Mouse (Mus musculus) limb, embryonic 12.5 days (tissue): ENCODE results near the gene Smagp. TPM values are rescaled to one million over a fixed set of nuclear protein-coding genes. Genes with fewer than 3 reads are reported as not detected.

Experiments used
- ATAC-seq: fragments of 200-750 bp; cut with Nextera tagmentation; 2 replicates; pipeline ENCODE4 v1.8.0; 2017; ENCODE audit warnings: low read depth, moderate TSS enrichment; ENCODE audit not compliant: insufficient number of reproducible peaks, insufficient read depth, low FRiP score, low TSS enrichment
- H3K27ac ChIP-seq: fragments of 300-500 bp; sonication (generic); 2 replicates; pipeline ENCODE4 v1.5.1; 2016; ENCODE audit warnings: mild to moderate bottlenecking, moderate library complexity
- H3K27me3 ChIP-seq: fragments of 300-500 bp; sonication (generic); 2 replicates; pipeline ENCODE4 v1.6.1; 2016; ENCODE audit warnings: mild to moderate bottlenecking, moderate library complexity
- H3K36me3 ChIP-seq: fragments of 300-500 bp; sonication (generic); 2 replicates; pipeline ENCODE4 v1.6.1; 2016; ENCODE audit warnings: mild to moderate bottlenecking, moderate library complexity
- H3K4me1 ChIP-seq: fragments of 300-500 bp; sonication (generic); replicated peaks from 2 replicates; pipeline ENCODE4 v1.6.1; 2016
- H3K4me2 ChIP-seq: fragments of 300-500 bp; sonication (generic); 2 replicates; pipeline ENCODE4 v1.6.1; 2016; ENCODE audit warnings: mild to moderate bottlenecking, moderate library complexity
- H3K4me3 ChIP-seq: fragments of 300-500 bp; sonication (generic); replicated peaks from 2 replicates; pipeline ENCODE4 v1.5.1; 2016; ENCODE audit warnings: mild to moderate bottlenecking
- H3K9ac ChIP-seq: fragments of 300-500 bp; sonication (generic); replicated peaks from 2 replicates; pipeline ENCODE4 v1.6.1; 2016; ENCODE audit warnings: mild to moderate bottlenecking, moderate library complexity
- H3K9me3 ChIP-seq: fragments of 300-500 bp; sonication (generic); 2 replicates; pipeline ENCODE4 v1.6.1; 2016; ENCODE audit warnings: mild to moderate bottlenecking, moderate library complexity
- WGBS: fragments of 180-500 bp; shearing (Covaris S2); methylation state at CpG from one replicate; pipeline ENCODE4 v1.1.7; 2016; 5-methylcytosine and 5-hydroxymethylcytosine counted together
- polyA plus RNA-seq: library from polyadenylated mRNA; unstranded; fragments of >200 nt; fragmentation: Nextera tagmentation; extraction: Ambion mirVana; gene quantifications from 2 replicates; pipeline ENCODE4 v1.2.1, GENCODE M21; 2016

Gene Smagp
- polyA plus RNA-seq, 1 experiment from 2014 or later = 4.4 TPM

- Histone ChIP-seq H3K36me3 (no peaks in the 10 kb centered on the region), H3K27me3 (peaks cover 54% of the 10 kb centered on the region), H3K9ac (no peak overlapping the region), H3K9me3 (no peaks in the 10 kb centered on the region), H3K27ac (no peak overlapping the region), H3K4me2 (no peak overlapping the region), H3K4me3 (no peak overlapping the region), H3K4me1 (peaks cover 24% of the 10 kb centered on the region)
- no peak for ATAC-seq
- 73% methylated on average over 16 of the region's 16 CpGs for WGBS
Observed at GRCm38 (mm10) chr15:100639972-100640750, 3.4 kb upstream of the Smagp start.

- no peak overlapping the region for H3K9ac ChIP-seq
- no peak for ATAC-seq
- H3K27me3 ChIP-seq = peaks cover 76% of the 10 kb centered on the region
Observed at GRCm38 (mm10) chr15:100637661-100638060, 921 bp upstream of the Smagp start.

GRCm38 (mm10) chr15:100635851-100636645, 692 bp downstream of the Smagp start:
- ATAC-seq = no peak
- 2% methylated on average over 38 of the region's 38 CpGs for WGBS
- Histone ChIP-seq H3K4me1 (peaks cover 25% of the 10 kb centered on the region), H3K27me3 (peaks cover 78% of the 10 kb centered on the region), H3K4me2 (peak overlapping the region; percentile 97), H3K36me3 (no peaks in the 10 kb centered on the region), H3K9ac (peak overlapping the region; percentile 56), H3K9me3 (no peaks in the 10 kb centered on the region), H3K4me3 (peak overlapping the region; percentile 57), H3K27ac (no peak overlapping the region)

More at GRCm38 (mm10) chr15:100637661-100638060, 921 bp upstream of the Smagp start:
- peaks cover 26% of the 10 kb centered on the region for H3K4me1 ChIP-seq
- H3K36me3 ChIP-seq = no peaks in the 10 kb centered on the region
- WGBS = 22% methylated on average over 6 of the region's 6 CpGs
- no peaks in the 10 kb centered on the region for H3K9me3 ChIP-seq
- H3K4me2 ChIP-seq = peak overlapping the region; percentile 97; the same call in 1 of the 2 replicates
- H3K4me3 ChIP-seq = 0 out of 2 replicates have a peak overlapping the region, but pooled peaks have one; percentile 57
- H3K27ac ChIP-seq = no peak overlapping the region

- 7% methylated on average over 9 of the region's 9 CpGs for WGBS
- H3K27me3 ChIP-seq = peaks cover 72% of the 10 kb centered on the region
Observed at GRCm38 (mm10) chr15:100635239-100635638, 1.5 kb downstream of the Smagp start.

GRCm38 (mm10) chr15:100633341-100633740, 3.4 kb downstream of the Smagp start:
- Histone ChIP-seq H3K4me1 (peaks cover 25% of the 10 kb centered on the region), H3K9ac (no peak overlapping the region), H3K27ac (no peak overlapping the region), H3K4me2 (no peak overlapping the region), H3K36me3 (no peaks in the 10 kb centered on the region), H3K27me3 (peaks cover 60% of the 10 kb centered on the region), H3K9me3 (no peaks in the 10 kb centered on the region), H3K4me3 (no peak overlapping the region)
- ATAC-seq = no peak
- 83% methylated on average over 10 of the region's 10 CpGs for WGBS

More at GRCm38 (mm10) chr15:100635239-100635638, 1.5 kb downstream of the Smagp start:
- ATAC-seq = no peak
- no peak overlapping the region for H3K27ac ChIP-seq
- H3K36me3 ChIP-seq = no peaks in the 10 kb centered on the region
- no peak overlapping the region; the same call in 1 of the 2 replicates for H3K4me2 ChIP-seq
- no peak overlapping the region for H3K9ac ChIP-seq
- peaks cover 22% of the 10 kb centered on the region for H3K4me1 ChIP-seq
- H3K4me3 ChIP-seq = no peak overlapping the region
- no peaks in the 10 kb centered on the region for H3K9me3 ChIP-seq

- peaks cover 32% of the 10 kb centered on the region for H3K4me1 ChIP-seq
- no peak overlapping the region for H3K4me3 ChIP-seq
- no peak overlapping the region for H3K27ac ChIP-seq
- H3K27me3 ChIP-seq = peaks cover 49% of the 10 kb centered on the region
- ATAC-seq = no peak
- no peak overlapping the region for H3K9ac ChIP-seq
- H3K36me3 ChIP-seq = no peaks in the 10 kb centered on the region
- WGBS = 91% methylated on average over 5 of the region's 5 CpGs
- H3K9me3 ChIP-seq = no peaks in the 10 kb centered on the region
- H3K4me2 ChIP-seq = no peak overlapping the region
Observed at GRCm38 (mm10) chr15:100632323-100632722, 4.4 kb downstream of the Smagp start.

- 78% methylated on average over 12 of the region's 12 CpGs for WGBS
- H3K4me2 ChIP-seq = no peak overlapping the region
- no peak overlapping the region for H3K27ac ChIP-seq
- no peaks in the 10 kb centered on the region for H3K36me3 ChIP-seq
- H3K9ac ChIP-seq = no peak overlapping the region
- peaks cover 25% of the 10 kb centered on the region for H3K4me1 ChIP-seq
- H3K27me3 ChIP-seq = peaks cover 42% of the 10 kb centered on the region
- H3K9me3 ChIP-seq = no peaks in the 10 kb centered on the region
- no peak for ATAC-seq
- H3K4me3 ChIP-seq = no peak overlapping the region
Observed at GRCm38 (mm10) chr15:100631454-100632170, 5.1 kb downstream of the Smagp start.

GRCm38 (mm10) chr15:100630126-100630525, 6.6 kb downstream of the Smagp start:
- H3K9ac ChIP-seq = no peak overlapping the region
- H3K27ac ChIP-seq = no peak overlapping the region
- no peak overlapping the region for H3K4me3 ChIP-seq
- no peak overlapping the region for H3K4me2 ChIP-seq
- H3K27me3 ChIP-seq = peaks cover 28% of the 10 kb centered on the region
- ATAC-seq = no peak
- H3K9me3 ChIP-seq = no peaks in the 10 kb centered on the region
- no peaks in the 10 kb centered on the region for H3K36me3 ChIP-seq
- WGBS = 65% methylated on average over 3 of the region's 3 CpGs
- H3K4me1 ChIP-seq = peaks cover 13% of the 10 kb centered on the region

- Histone ChIP-seq H3K4me1 (peaks cover 12% of the 10 kb centered on the region), H3K4me3 (no peak overlapping the region), H3K9ac (no peak overlapping the region), H3K4me2 (no peak overlapping the region), H3K27ac (no peak overlapping the region), H3K36me3 (no peaks in the 10 kb centered on the region), H3K9me3 (no peaks in the 10 kb centered on the region), H3K27me3 (peaks cover 16% of the 10 kb centered on the region)
- 42% methylated on average over 7 of the region's 7 CpGs for WGBS
- no peak for ATAC-seq
Observed at GRCm38 (mm10) chr15:100628797-100629196, 7.9 kb downstream of the Smagp start.

GRCm38 (mm10) chr15:100627774-100628370, 8.9 kb downstream of the Smagp start:
- 6% methylated on average over 11 of the region's 11 CpGs for WGBS
- Histone ChIP-seq H3K9me3 (no peaks in the 10 kb centered on the region), H3K27ac (0 out of 2 replicates have a peak overlapping the region, but pooled peaks have one; percentile 8), H3K4me2 (peak overlapping the region; percentile 28), H3K27me3 (peaks cover 8% of the 10 kb centered on the region), H3K36me3 (no peaks in the 10 kb centered on the region), H3K4me1 (peaks cover 12% of the 10 kb centered on the region), H3K9ac (0 out of 2 replicates have a peak overlapping the region, but pooled peaks have one; percentile 23), H3K4me3 (no peak overlapping the region)
- no peak for ATAC-seq
